Mouse (Mus musculus) olfactory bulb, adult 2 months (tissue): ENCODE measurements around the gene Dtd2.

ENCODE experiments used
- CTCF ChIP-seq: fragments of 200-500 bp; IDR thresholded peaks from 2 replicates; pipeline ENCODE4 v1.5.1; 2012; ENCODE audit warnings: low read depth, mild to moderate bottlenecking, low read length, moderate library complexity; ENCODE audit not compliant: insufficient read depth
- POLR2A ChIP-seq: fragments of 200-500 bp; IDR thresholded peaks from 2 replicates; pipeline ENCODE4 v1.6.1; 2012; ENCODE audit warnings: mild to moderate bottlenecking, low read depth, low read length, moderate library complexity; ENCODE audit not compliant: insufficient read depth

DNA sequence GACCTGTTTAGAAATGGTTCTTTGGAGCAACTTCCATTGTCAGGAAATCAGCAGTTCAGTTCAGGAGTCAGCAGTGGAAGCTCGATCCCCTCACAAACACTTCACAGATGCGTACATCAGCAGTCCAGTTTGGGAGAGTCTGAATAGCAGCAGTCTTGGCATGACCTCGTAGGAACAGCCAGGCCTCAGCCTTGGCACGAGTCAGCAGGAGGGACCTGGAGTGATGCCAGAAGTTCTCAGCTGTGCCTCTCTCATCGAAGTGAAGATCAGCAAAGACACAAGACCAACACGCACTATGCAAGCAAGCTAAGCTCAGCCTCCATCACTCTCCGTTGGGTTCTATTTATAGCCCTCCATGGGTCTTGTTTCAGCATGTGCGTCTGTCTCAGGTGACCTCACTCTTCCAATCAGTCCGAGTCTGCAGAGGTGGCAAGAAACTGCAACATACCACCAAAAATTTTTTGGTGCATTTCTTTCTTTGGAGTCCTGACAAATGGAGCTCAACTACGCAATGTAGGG is 36.6 kb upstream of the Dtd2 start:
- TF ChIP-seq CTCF (no peak), POLR2A (no peak)
